14 mouse cellular contexts compared by ENCODE assay signal in genomic region chr17:28736486-28736885, GRCm38 (mm10). TPM values are rescaled to one million over a fixed set of nuclear protein-coding genes. Genes with fewer than 3 reads are reported as not detected.
DNase-seq lines count a peak whose midpoint lies in the region; ATAC-seq and TF ChIP-seq lines count a peak whose summit lies in the region.
"Had no signal": no experiment of that assay in that cellular context is flagged by ENCODE, and none has a peak within 500 bp of the region (broad histone marks: within the 10 kb centered on the region; RNA-seq: fewer than 3 reads in every experiment).

No protein-coding gene starts in this region.

- peaks cover 83% of the 10 kb centered on the region for H3K36me3 ChIP-seq in hindbrain, embryonic 10.5 days
- 0 out of 2 replicates have a peak, but pooled peaks cover 2% of the 10 kb centered on the region for H3K36me3 ChIP-seq in hindbrain, embryonic 16.5 days (ENCODE audit: control insufficient read depth, insufficient read depth, low read length)
- H3K36me3 ChIP-seq in liver, postnatal 0 days (replicated peaks; ENCODE audit: insufficient read depth, low read length), result peaks cover 65% of the 10 kb centered on the region
- H3K36me3 ChIP-seq in stomach, postnatal 0 days (ENCODE audit: control insufficient read depth, insufficient read depth, low read length), result peaks cover 12% of the 10 kb centered on the region

- H3K4me1 ChIP-seq in hindbrain, embryonic 10.5 days (replicated peaks), result peaks cover 6% of the 10 kb centered on the region; the same call in 1 of the 2 replicates
- H3K4me1 ChIP-seq in hindbrain, embryonic 16.5 days (ENCODE audit: control insufficient read depth, insufficient read depth, low read depth, low read length), result no peaks in the 10 kb centered on the region
- no peaks in the 10 kb centered on the region for H3K4me1 ChIP-seq in liver, postnatal 0 days (ENCODE audit: insufficient read depth)
- H3K4me1 ChIP-seq in stomach, postnatal 0 days (replicated peaks; ENCODE audit: control insufficient read depth, insufficient read depth), result no peaks in the 10 kb centered on the region
- H3K4me1 ChIP-seq: limb, embryonic 12.5 days; midbrain, embryonic 15.5 days had no signal

- no peak overlapping the region for H3K4me3 ChIP-seq in hindbrain, embryonic 10.5 days
- no peak overlapping the region for H3K4me3 ChIP-seq in hindbrain, embryonic 16.5 days (ENCODE audit: low read length)
- no peak overlapping the region for H3K4me3 ChIP-seq in liver, postnatal 0 days (ENCODE audit: low read depth, low read length)
- H3K4me3 ChIP-seq in stomach, postnatal 0 days (ENCODE audit: low read depth, low read length), result no peak overlapping the region
- H3K4me3 ChIP-seq: heart, adult 2 months; limb, embryonic 12.5 days; midbrain, embryonic 15.5 days had no signal

- no peak overlapping the region for H3K4me2 ChIP-seq in hindbrain, embryonic 16.5 days (ENCODE audit: low read length)
- H3K4me2 ChIP-seq in liver, postnatal 0 days (ENCODE audit: low read depth, low read length), result no peak overlapping the region
- H3K4me2 ChIP-seq in stomach, postnatal 0 days (replicated peaks; ENCODE audit: low read depth), result no peak overlapping the region
- H3K4me2 ChIP-seq: limb, embryonic 12.5 days; midbrain, embryonic 15.5 days had no signal

- 85% methylated on average over 4 of the region's 4 CpGs for WGBS in hindbrain, embryonic 10.5 days
- 76% methylated on average over 4 of the region's 4 CpGs for WGBS in hindbrain, embryonic 16.5 days
- WGBS in liver, postnatal 0 days (ENCODE audit: insufficient replicate concordance), result 66% methylated on average over 4 of the region's 4 CpGs
- 81% methylated on average over 4 of the region's 4 CpGs for WGBS in stomach, postnatal 0 days

- no peak for ATAC-seq in hindbrain, embryonic 16.5 days
- ATAC-seq in liver, postnatal 0 days, result peak; percentile 40
- ATAC-seq in stomach, postnatal 0 days (ENCODE audit: low FRiP score, low TSS enrichment), result 0 out of 2 replicates have a peak, but pooled peaks have one; percentile 43
- ATAC-seq: midbrain, embryonic 15.5 days had no signal

- H3K9me3 ChIP-seq in hindbrain, embryonic 10.5 days, result no peaks in the 10 kb centered on the region
- H3K9me3 ChIP-seq in hindbrain, embryonic 16.5 days (ENCODE audit: control insufficient read depth, low read length), result no peaks in the 10 kb centered on the region
- no peaks in the 10 kb centered on the region for H3K9me3 ChIP-seq in liver, postnatal 0 days (ENCODE audit: low read length)
- no peaks in the 10 kb centered on the region for H3K9me3 ChIP-seq in stomach, postnatal 0 days (ENCODE audit: control insufficient read depth, low read length)
- H3K9me3 ChIP-seq: limb, embryonic 12.5 days; midbrain, embryonic 15.5 days had no signal

- DNase-seq in hindbrain, embryonic 10.5 days (ENCODE audit: low spot score), result no peak
- peak; percentile 9 for DNase-seq in thymus, postnatal 14 days
- no peak for DNase-seq in thymus, postnatal 10 days (ENCODE audit: low spot score in 2 of 2)
- no peak for DNase-seq in liver, postnatal 0 days
- no peak for DNase-seq in stomach, postnatal 0 days (ENCODE audit: low spot score)
- no peak for DNase-seq in heart, postnatal 4 days
- DNase-seq in frontal cortex, adult 2 months (ENCODE audit: extremely low spot score in 1 of 2, low spot score in 1 of 2), result no peak
- DNase-seq: adrenal gland, postnatal 14 days; heart, adult 2 months; heart, postnatal 10 days; kidney, postnatal 25 days had no signal

- TF ChIP-seq EP300 in liver, postnatal 0 days (IDR thresholded peaks at IDR 0.05; ENCODE audit: low read depth), result no peak
- TF ChIP-seq EP300 in stomach, postnatal 0 days (optimal IDR thresholded peaks at IDR 0.05), result no peak

- no peak for TF ChIP-seq CTCF in liver, postnatal 0 days (IDR thresholded peaks at IDR 0.05; ENCODE audit: low read depth)
- TF ChIP-seq CTCF in stomach, postnatal 0 days (IDR thresholded peaks at IDR 0.05; ENCODE audit: low read depth), result no peak

- H3K27ac ChIP-seq in hindbrain, embryonic 10.5 days, result peak overlapping the region; percentile 17; the same call in 1 of the 2 replicates
- no peak overlapping the region for H3K27ac ChIP-seq in hindbrain, embryonic 16.5 days (ENCODE audit: low read depth, low read length)
- peak overlapping the region; percentile 44 for H3K27ac ChIP-seq in liver, postnatal 0 days (ENCODE audit: low read depth)
- no peak overlapping the region for H3K27ac ChIP-seq in stomach, postnatal 0 days (replicated peaks)
- H3K27ac ChIP-seq: heart, adult 2 months; limb, embryonic 12.5 days; midbrain, embryonic 15.5 days had no signal

- H3K27me3 ChIP-seq in hindbrain, embryonic 10.5 days (ENCODE audit: insufficient read depth, poor library complexity, severe bottlenecking), result no peaks in the 10 kb centered on the region
- H3K27me3 ChIP-seq in hindbrain, embryonic 16.5 days (replicated peaks; ENCODE audit: control insufficient read depth, insufficient read depth, low read length), result no peaks in the 10 kb centered on the region
- H3K27me3 ChIP-seq in liver, postnatal 0 days (ENCODE audit: insufficient read depth, low read length), result no peaks in the 10 kb centered on the region
- no peaks in the 10 kb centered on the region for H3K27me3 ChIP-seq in stomach, postnatal 0 days (ENCODE audit: control insufficient read depth, insufficient read depth, low read length)
- H3K27me3 ChIP-seq: limb, embryonic 12.5 days; midbrain, embryonic 15.5 days had no signal

- H3K9ac ChIP-seq in hindbrain, embryonic 16.5 days (ENCODE audit: low read depth, low read length), result no peak overlapping the region
- no peak overlapping the region for H3K9ac ChIP-seq in liver, postnatal 0 days (replicated peaks)
- no peak overlapping the region for H3K9ac ChIP-seq in stomach, postnatal 0 days (ENCODE audit: low read length)
- H3K9ac ChIP-seq: limb, embryonic 12.5 days; midbrain, embryonic 15.5 days had no signal

RNA-seq across cellular contexts. Expression of gene AC170998.1, which starts 10.6 kb away (rescaled TPM):
- 1.4 and 3.2 TPM in 2 replicates for polyA plus RNA-seq in hindbrain, embryonic 10.5 days (2016; fragmentation: Nextera tagmentation; extraction: Ambion mirVana)
- polyA plus RNA-seq in hindbrain, embryonic 16.5 days (2015; fragmentation: Nextera tagmentation; extraction: Ambion mirVana), result 1.9 TPM in 2 replicates
- polyA plus RNA-seq in liver, postnatal 0 days (2015; fragmentation: Nextera tagmentation; extraction: Ambion mirVana), result 0.80 and 1.1 TPM in 2 replicates
- polyA plus RNA-seq in stomach, postnatal 0 days (2015; fragmentation: Nextera tagmentation; extraction: Ambion mirVana), result 1.0 and 1.2 TPM in 2 replicates
- total RNA-seq in heart, postnatal 4 days (2021), result 1 to 10 TPM; 1.1 to 1.8 TPM
- polyA plus RNA-seq in frontal cortex, adult 2 months (2012; rRNA removed), result 0.95 and 1.1 TPM in 2 replicates

RNA-seq across cellular contexts. Expression of gene Mapk13, which starts 32.6 kb away (rescaled TPM):
- 3.9 and 8.9 TPM in 2 replicates for polyA plus RNA-seq in hindbrain, embryonic 10.5 days (2016; fragmentation: Nextera tagmentation; extraction: Ambion mirVana)
- 1.2 and 2.0 TPM in 2 replicates for polyA plus RNA-seq in hindbrain, embryonic 16.5 days (2015; fragmentation: Nextera tagmentation; extraction: Ambion mirVana)
- 25.2 and 27.6 TPM in 2 replicates for polyA plus RNA-seq in liver, postnatal 0 days (2015; fragmentation: Nextera tagmentation; extraction: Ambion mirVana)
- 211 and 220 TPM in 2 replicates for polyA plus RNA-seq in stomach, postnatal 0 days (2015; fragmentation: Nextera tagmentation; extraction: Ambion mirVana)
- under 1 TPM; 0.47 to 0.50 TPM for total RNA-seq in heart, postnatal 4 days (2021)
- polyA plus RNA-seq in frontal cortex, adult 2 months (2012; rRNA removed), result 0.88 and 0.92 TPM in 2 replicates

RNA-seq across cellular contexts. Expression of gene Mapk14, which starts 45.4 kb away (rescaled TPM):
- polyA plus RNA-seq in hindbrain, embryonic 10.5 days (2016; fragmentation: Nextera tagmentation; extraction: Ambion mirVana), result 39.2 and 43.9 TPM in 2 replicates
- polyA plus RNA-seq in hindbrain, embryonic 16.5 days (2015; fragmentation: Nextera tagmentation; extraction: Ambion mirVana), result 22.7 and 24.0 TPM in 2 replicates
- 23.6 and 24.5 TPM in 2 replicates for polyA plus RNA-seq in liver, postnatal 0 days (2015; fragmentation: Nextera tagmentation; extraction: Ambion mirVana)
- 31.4 and 33.4 TPM in 2 replicates for polyA plus RNA-seq in stomach, postnatal 0 days (2015; fragmentation: Nextera tagmentation; extraction: Ambion mirVana)
- 10 to 100 TPM; 45.1 to 49.6 TPM for total RNA-seq in heart, postnatal 4 days (2021)
- 108 and 110 TPM in 2 replicates for polyA plus RNA-seq in frontal cortex, adult 2 months (2012; rRNA removed)

RNA-seq across cellular contexts. Expression of gene Slc26a8, which starts 46.5 kb away (rescaled TPM):
- 0.41 and 0.51 TPM in 2 replicates for polyA plus RNA-seq in hindbrain, embryonic 10.5 days (2016; fragmentation: Nextera tagmentation; extraction: Ambion mirVana)
- 1.4 TPM in 2 replicates for polyA plus RNA-seq in hindbrain, embryonic 16.5 days (2015; fragmentation: Nextera tagmentation; extraction: Ambion mirVana)
- 0.32 and 0.51 TPM in 2 replicates for polyA plus RNA-seq in liver, postnatal 0 days (2015; fragmentation: Nextera tagmentation; extraction: Ambion mirVana)
- polyA plus RNA-seq in stomach, postnatal 0 days (2015; fragmentation: Nextera tagmentation; extraction: Ambion mirVana), result 0.24 and 0.50 TPM in 2 replicates
- 1 to 10 TPM in 1 of 2 experiments, under 1 TPM in 1; 0.68 to 1.5 TPM for total RNA-seq in heart, postnatal 4 days (2021)
- 8.6 TPM in 2 replicates for polyA plus RNA-seq in frontal cortex, adult 2 months (2012; rRNA removed)

Comparison
In these comparisons a context has a peak if more than half of its experiments do, and no peak if none do; other contexts are left out.
1. H3K27ac ChIP-seq: peak in hindbrain, embryonic 10.5 days (single experiment) and liver, postnatal 0 days (single experiment); none in hindbrain, embryonic 16.5 days (single experiment) and stomach, postnatal 0 days (single experiment).